Mouse (Mus musculus) brain, embryonic 14.5 days (tissue): ENCODE data around the gene Pfkfb2.

ENCODE experiments used
- CTCF ChIP-seq: fragments of 200-500 bp; IDR thresholded peaks from 2 replicates; pipeline ENCODE4 v1.5.1; 2012; ENCODE audit warnings: inconsistent platforms, mild to moderate bottlenecking, moderate library complexity, borderline replicate concordance; ENCODE audit not compliant: insufficient read depth, insufficient read length; ENCODE audit errors: extremely low read depth
- POLR2A ChIP-seq: fragments of 200-500 bp; IDR thresholded peaks from 2 replicates; pipeline ENCODE4 v1.6.1; 2012; ENCODE audit warnings: mild to moderate bottlenecking, inconsistent platforms, borderline replicate concordance; ENCODE audit not compliant: poor library complexity, insufficient read depth, insufficient read length, severe bottlenecking; ENCODE audit errors: extremely low read depth

GRCm38 (mm10) chr1:130683905-130684304 lies 45.1 kb downstream of the Pfkfb2 start:
- TF ChIP-seq POLR2A, result no peak
- no peak for TF ChIP-seq CTCF
